ENCODE assay signal across 9 mouse cellular contexts in the genomic region with DNA sequence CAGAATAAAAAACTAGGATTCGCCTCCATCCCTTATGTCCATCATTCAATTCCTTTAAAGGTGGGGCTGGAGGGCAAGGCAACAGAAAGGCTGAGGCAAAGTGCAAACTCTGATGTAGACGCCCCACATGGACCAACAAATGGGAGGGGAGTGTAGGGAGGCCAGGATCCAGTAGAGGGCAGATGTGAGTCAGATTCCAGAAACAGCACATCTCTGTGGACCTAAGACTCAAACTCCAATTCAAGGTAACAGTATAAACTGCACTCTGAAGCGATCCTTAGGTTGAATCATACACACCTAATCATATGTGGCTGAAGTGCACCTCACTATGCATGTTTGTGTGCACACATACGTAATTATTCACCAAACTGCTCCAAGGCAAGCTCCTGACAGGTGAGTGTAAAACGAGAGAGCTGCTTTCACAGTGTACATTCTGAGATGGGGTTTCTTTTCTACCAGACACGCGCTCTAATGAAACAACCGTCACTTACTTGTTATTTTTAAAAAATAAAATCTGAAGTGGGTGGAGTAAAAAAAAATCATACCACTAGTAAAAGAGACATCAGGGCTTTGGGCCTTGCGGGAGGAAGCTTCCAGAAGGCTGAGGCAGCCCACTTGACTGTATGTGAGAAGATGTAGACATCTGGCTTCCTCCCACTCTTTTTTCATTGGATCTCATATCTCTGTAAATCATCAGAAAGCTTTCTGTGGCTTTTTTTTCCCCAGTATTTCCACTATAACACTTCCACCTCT.
A peak's percentile ranks its signal among the peaks of the same experiment; 100 is the strongest.
DNase-seq lines count a peak whose midpoint lies in the region; ATAC-seq lines count a peak whose summit lies in the region.
"Had no signal": no experiment of that assay in that cellular context is flagged by ENCODE, and none has a peak within 500 bp of the region (broad histone marks: within the 10 kb centered on the region; RNA-seq: fewer than 3 reads in every experiment).

No protein-coding gene starts in this region.

- ATAC-seq in stomach, embryonic 16.5 days (ENCODE audit: insufficient read depth, low FRiP score), result peak; percentile 62; the same call in 1 of the 2 replicates

- no peak overlapping the region for H3K4me3 ChIP-seq in stomach, embryonic 16.5 days (replicated peaks; ENCODE audit: low read length)
- H3K4me3 ChIP-seq: neural tube, embryonic 13.5 days had no signal

- H3K4me2 ChIP-seq in stomach, embryonic 16.5 days (ENCODE audit: low read depth, low read length), result no peak overlapping the region
- H3K4me2 ChIP-seq: neural tube, embryonic 13.5 days had no signal

- no peaks in the 10 kb centered on the region for H3K27me3 ChIP-seq in stomach, embryonic 16.5 days (ENCODE audit: control insufficient read depth, insufficient read depth, low read length)

- H3K27ac ChIP-seq in stomach, embryonic 16.5 days (ENCODE audit: low read length), result no peak overlapping the region

- peaks cover 3% of the 10 kb centered on the region; the same call in 1 of the 2 replicates for H3K4me1 ChIP-seq in stomach, embryonic 16.5 days (ENCODE audit: control insufficient read depth, insufficient read depth, low read length)

- H3K9ac ChIP-seq in stomach, embryonic 16.5 days (ENCODE audit: low read length), result no peak overlapping the region
- H3K9ac ChIP-seq: neural tube, embryonic 13.5 days had no signal

- 60% methylated on average over 9 of the region's 9 CpGs for WGBS in stomach, embryonic 16.5 days

- no peaks in the 10 kb centered on the region for H3K36me3 ChIP-seq in stomach, embryonic 16.5 days (ENCODE audit: control insufficient read depth, insufficient read depth, low read length)
- H3K36me3 ChIP-seq: neural tube, embryonic 13.5 days had no signal

- intact Hi-C loops in heart, postnatal 10 days (cut with DNase I), result loop anchor here (2.0 kb wide), 4 partner anchors 139 to 571 kb away; no protein-coding TSS in a partner anchor

- no peaks in the 10 kb centered on the region for H3K9me3 ChIP-seq in stomach, embryonic 16.5 days (replicated peaks; ENCODE audit: control insufficient read depth, low read length)
- H3K9me3 ChIP-seq: neural tube, embryonic 13.5 days had no signal

- DNase-seq in ovary, postnatal 14 days (ENCODE audit: low spot score), result peak; percentile 44
- DNase-seq in ovary, adult 18-20 months (ENCODE audit: low spot score), result no peak
- peak; percentile 24 for DNase-seq in adrenal gland, adult 8-10 months
- DNase-seq in embryo, embryonic 11 days, result peak; percentile 72
- peak; percentile 67 to 79 for DNase-seq in heart, postnatal 10 days
- DNase-seq in left cerebral cortex, adult 18-20 months (ENCODE audit: low spot score in 2 of 2), result peak; percentile 66 to 69
- peak; percentile 67 for DNase-seq in mesoderm, embryonic 11.5 days (ENCODE audit: low read depth, low spot score)
